Mouse (Mus musculus): ENCODE results near the gene Heg1.

GRCm38 (mm10) chr16:33670340-33670739, 13.8 kb upstream of the Heg1 start:
- TF ChIP-seq POLR2A (IDR thresholded peaks at IDR 0.05; ENCODE audit: borderline replicate concordance, extremely low read depth, insufficient read depth, insufficient read length, poor library complexity, severe bottlenecking) (no peak), CTCF (IDR thresholded peaks at IDR 0.05; ENCODE audit: borderline replicate concordance, extremely low read depth, insufficient read depth, insufficient read length) (no peak)
